Mouse (Mus musculus): Measurements from ENCODE around the gene Vldlr.

Vldlr gene

GRCm38 (mm10) chr19:27233386-27233785, 17.1 kb downstream of the Vldlr start:
- DNase-seq (ENCODE audit: low spot score), result no peak

DNA sequence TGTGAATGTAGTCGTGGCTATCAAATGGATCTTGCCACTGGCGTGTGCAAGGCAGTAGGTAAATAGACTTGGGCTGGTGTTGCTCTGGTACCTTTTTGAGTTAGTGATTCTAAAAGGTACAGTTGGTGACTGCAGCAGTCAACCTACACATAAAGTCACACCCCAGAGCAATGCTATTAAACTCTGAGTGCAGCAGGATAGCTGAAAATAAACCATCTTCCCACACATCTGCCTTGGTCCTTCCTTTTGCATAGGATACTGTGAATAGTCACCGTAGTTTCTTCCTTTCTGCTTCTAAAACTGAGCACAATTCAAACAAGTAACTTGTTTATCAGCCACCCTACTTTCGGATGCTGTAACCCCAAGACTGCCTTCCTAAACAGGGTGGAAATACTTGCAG, 23.6 kb downstream of the Vldlr start:
- no peak for DNase-seq (ENCODE audit: low spot score)

DNA sequence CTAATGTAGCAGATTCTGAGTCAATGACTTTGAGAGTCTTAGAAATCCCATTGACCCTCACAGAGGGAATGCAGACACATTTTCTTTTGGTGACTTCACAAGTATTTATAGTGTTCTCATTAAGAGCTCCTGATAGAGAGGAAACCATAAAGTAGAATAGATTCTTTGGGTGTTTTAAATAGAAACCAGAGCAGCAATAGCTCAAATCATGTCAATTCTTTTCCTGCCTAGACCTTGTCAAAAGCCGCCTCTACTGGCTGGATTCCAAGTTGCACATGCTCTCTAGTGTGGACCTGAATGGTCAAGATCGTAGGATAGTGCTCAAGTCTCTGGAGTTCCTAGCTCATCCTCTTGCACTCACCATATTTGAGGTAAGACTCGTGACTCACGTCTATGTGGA, 27.2 kb downstream of the Vldlr start:
- no peak for DNase-seq (ENCODE audit: low spot score)

GRCm38 (mm10) chr19:27254756-27255155, 38.5 kb downstream of the Vldlr start:
- no peak for DNase-seq (ENCODE audit: low spot score)

DNA sequence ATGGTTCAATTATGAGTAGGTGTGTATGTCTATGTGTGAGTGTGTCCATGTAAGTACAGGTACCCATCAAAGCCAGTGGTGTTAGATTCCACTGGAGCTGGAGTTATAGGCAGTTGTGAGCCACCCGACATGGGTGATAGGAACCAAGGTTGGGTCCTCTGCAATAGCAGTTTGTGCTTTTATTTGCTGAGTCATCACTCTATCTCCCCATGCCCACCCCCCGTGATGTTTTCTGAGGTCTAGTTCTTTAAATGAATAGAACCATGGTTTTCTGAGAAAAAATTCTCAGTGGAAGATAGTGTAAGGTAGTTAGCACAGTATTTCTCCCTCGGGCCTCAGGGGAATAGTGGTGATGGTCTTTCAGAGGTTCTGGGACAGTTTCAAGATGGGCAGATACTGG, 39.4 kb downstream of the Vldlr start:
- DNase-seq (ENCODE audit: low spot score), result no peak

- DNase-seq (ENCODE audit: low spot score), result no peak
These were observed 43.8 kb downstream of the Vldlr start for GRCm38 (mm10) chr19:27260102-27260501.

DNA sequence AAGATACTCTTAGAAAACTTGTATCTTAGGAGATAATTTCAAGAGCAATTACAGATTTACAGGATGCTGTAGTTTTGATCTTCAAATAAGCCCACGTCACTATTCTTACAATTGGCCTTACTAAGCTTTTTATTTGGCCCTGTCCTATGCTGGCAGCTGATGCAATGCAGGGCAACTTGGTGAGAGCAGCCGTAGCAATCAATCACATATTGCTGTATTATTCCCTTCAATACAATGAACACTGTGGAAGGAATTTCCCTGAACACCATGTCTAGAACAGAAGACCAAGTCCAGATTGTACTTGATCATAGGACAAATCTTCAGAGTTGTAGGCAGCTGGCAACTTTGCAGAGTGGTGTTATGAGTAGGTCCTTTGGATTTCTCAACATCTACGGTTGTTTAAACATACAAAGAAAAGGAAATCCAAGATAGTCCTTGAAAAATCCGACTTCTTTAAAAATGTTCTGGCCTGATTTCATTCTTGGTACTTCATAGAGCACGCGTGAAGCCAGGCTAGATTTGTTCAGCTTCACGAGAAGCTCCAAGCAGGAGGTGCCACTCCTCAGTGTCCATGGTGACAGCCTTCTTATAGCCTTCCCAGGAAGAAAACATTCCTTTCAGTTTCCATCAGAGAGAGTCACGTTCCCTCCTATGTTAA, 44.5 kb downstream of the Vldlr start:
- no peak for DNase-seq (ENCODE audit: low spot score)

GRCm38 (mm10) chr19:27262141-27262540, 45.9 kb downstream of the Vldlr start:
- no peak for DNase-seq (ENCODE audit: low spot score)

DNA sequence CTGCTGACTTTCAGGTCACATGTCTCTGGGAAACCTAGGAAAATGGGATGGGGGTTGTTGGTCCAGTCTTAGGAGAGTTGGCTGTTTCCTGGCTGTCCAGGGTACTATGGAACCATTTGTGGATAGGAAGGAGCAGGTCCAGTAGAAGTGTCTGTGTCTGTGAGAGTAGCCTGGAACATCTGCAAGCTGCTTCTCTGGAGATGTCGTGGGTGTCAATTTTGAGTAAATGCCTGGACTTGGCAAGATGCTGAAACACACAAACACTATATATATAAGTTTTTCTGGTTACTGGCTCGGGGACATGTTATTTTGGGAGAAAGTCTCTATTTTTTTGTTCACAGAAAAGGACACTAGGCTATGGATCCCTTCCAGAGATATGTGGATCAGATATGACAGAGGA, 57.1 kb downstream of the Vldlr start:
- DNase-seq (ENCODE audit: low spot score), result no peak

GRCm38 (mm10) chr19:27274382-27274781, 58.1 kb downstream of the Vldlr start:
- DNase-seq (ENCODE audit: low spot score), result no peak

GRCm38 (mm10) chr19:27279174-27279573, 62.9 kb downstream of the Vldlr start:
- no peak for DNase-seq (ENCODE audit: low spot score)
